Mouse (Mus musculus) G1E (cell line): ENCODE results near the gene AU018091. TPM values are rescaled to one million over a fixed set of nuclear protein-coding genes. Genes with fewer than 3 reads are reported as not detected.
"Not testable (repeated sequence)": the region's sequence is repeated elsewhere in the genome, so short reads cannot be mapped to it uniquely, and the experiment has no call there.

Experiments used
- ATAC-seq: 2 replicates; pipeline ENCODE4 v1.8.0; 2016; ENCODE audit warnings: mild to moderate bottlenecking; ENCODE audit not compliant: insufficient number of reproducible peaks, poor library complexity, low FRiP score, severe bottlenecking; ENCODE audit errors: extremely low read depth
- DNase-seq: peaks from one replicate; pipeline ENCODE4 v3.0.0; 2012; ENCODE audit warnings: low spot score
- H3K27me3 ChIP-seq: 2 replicates; pipeline ENCODE4 v1.6.1; 2012; ENCODE audit warnings: mild to moderate bottlenecking, low read length, inconsistent platforms; ENCODE audit not compliant: insufficient read depth
- H3K36me3 ChIP-seq: replicated peaks from 2 replicates; pipeline ENCODE3; 2012; ENCODE audit warnings: mild to moderate bottlenecking, inconsistent platforms
- H3K4me1 ChIP-seq: 2 replicates; pipeline ENCODE4 v1.6.1; 2012; ENCODE audit warnings: low read depth, low read length, inconsistent platforms, mixed read lengths; ENCODE audit not compliant: insufficient read depth
- H3K4me3 ChIP-seq: 2 replicates; pipeline ENCODE4 v1.5.1; 2012; ENCODE audit warnings: low read depth, mild to moderate bottlenecking, inconsistent platforms, low read length, moderate library complexity, mixed read lengths
- H3K9me3 ChIP-seq: replicated peaks from 2 replicates; pipeline ENCODE4 v1.6.1; 2012; ENCODE audit warnings: inconsistent platforms
- CTCF ChIP-seq: IDR thresholded peaks from 2 replicates; pipeline ENCODE4 v1.5.1; 2012; ENCODE audit warnings: low read depth, low read length, inconsistent platforms, mixed read lengths
- GATA1 ChIP-seq: IDR thresholded peaks from 2 replicates; pipeline ENCODE4 v1.6.1; 2012; ENCODE audit warnings: borderline replicate concordance, low read length, inconsistent platforms, mixed read lengths
- GATA2 ChIP-seq: IDR thresholded peaks from 2 replicates; pipeline ENCODE4 v1.6.1; 2012; ENCODE audit warnings: low read depth, low read length, inconsistent platforms, borderline replicate concordance
- POLR2AphosphoS5 ChIP-seq: IDR thresholded peaks from 2 replicates; pipeline ENCODE4 v1.6.1; 2012; ENCODE audit warnings: low read depth, low read length, inconsistent platforms; ENCODE audit not compliant: insufficient replicate concordance
- TAL1 ChIP-seq: conservative IDR thresholded peaks from 2 replicates; pipeline ENCODE4 v1.6.1; 2012; ENCODE audit warnings: low read depth, low read length, inconsistent platforms, mixed read lengths
- polyA plus RNA-seq: library from polyadenylated mRNA; stranded (reverse); fragments of >175 nt; gene quantifications from 2 replicates; pipeline ENCODE4 v1.2.3, GENCODE M21; 2012
- total RNA-seq, 2 experiments: library from RNA; stranded (forward) in 1 of 2; stranded (reverse) in 1 of 2; fragments of 200-1000 nt in 1 of 2; fragments of >200 nt in 1 of 2; fragmentation: Nextera tagmentation in 1 of 2; gene quantifications; 2 replicates each; pipeline ENCODE4 v1.2.3; 2014 to 2017

The AU018091 gene
- total and polyA plus RNA-seq, 3 experiments: 0.05 TPM; not detected in 2

DNA sequence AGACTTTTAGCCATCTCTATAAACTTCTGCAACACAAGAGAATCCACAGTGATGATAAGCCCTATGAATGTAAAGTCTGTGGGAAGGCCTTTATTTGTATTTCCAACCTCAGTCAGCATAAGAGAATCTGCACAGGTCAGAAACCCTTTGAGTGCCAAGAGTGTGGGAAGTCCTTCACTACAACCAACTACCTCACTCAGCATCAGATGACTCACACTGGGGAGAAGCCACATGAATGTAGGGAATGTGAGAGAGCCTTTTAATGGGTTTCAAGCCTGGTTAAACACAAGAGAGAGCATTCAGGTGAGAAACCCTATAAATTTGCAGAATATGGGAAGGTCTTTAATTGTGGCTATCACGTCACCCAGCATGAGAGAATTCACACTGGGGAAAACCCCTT lies 18.6 kb downstream of the AU018091 start:
- H3K4me3 ChIP-seq: no peak overlapping the region
- H3K4me1 ChIP-seq: no peaks in the 10 kb centered on the region
- DNase-seq (no peak), ATAC-seq (no peak)
- no peaks in the 10 kb centered on the region; the same call in 1 of the 2 replicates for H3K9me3 ChIP-seq
- H3K27me3 ChIP-seq: no peaks in the 10 kb centered on the region
- H3K36me3 ChIP-seq: no peaks in the 10 kb centered on the region
- TF ChIP-seq GATA2: no peak
- TF ChIP-seq POLR2AphosphoS5: no peak
- TF ChIP-seq CTCF: no peak
- no peak for TF ChIP-seq TAL1
- TF ChIP-seq GATA1: no peak

DNA sequence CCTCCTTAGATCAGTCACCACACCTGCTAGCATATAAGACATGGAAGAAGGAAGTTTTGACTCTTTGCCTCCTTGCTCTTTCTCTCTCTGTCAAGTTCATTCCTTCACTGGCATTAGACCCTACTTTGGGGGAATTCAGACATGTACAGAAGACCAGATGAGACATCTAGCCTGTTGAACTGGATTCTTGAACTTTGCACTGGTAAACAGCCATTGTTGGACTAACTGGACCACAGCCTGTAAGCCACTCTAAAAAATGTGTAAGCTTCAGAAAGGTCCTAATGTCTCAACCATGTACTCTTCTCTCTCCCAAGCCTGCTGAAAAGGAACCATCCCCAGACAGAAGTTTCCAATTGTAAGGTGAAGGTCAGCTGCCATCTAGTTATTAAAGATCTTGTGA lies 22.9 kb downstream of the AU018091 start:
- TF ChIP-seq POLR2AphosphoS5 (no peak), GATA1 (no peak), TAL1 (no peak), GATA2 (no peak), CTCF (no peak)
- Histone ChIP-seq H3K4me3 (no peak overlapping the region), H3K4me1 (no peaks in the 10 kb centered on the region), H3K36me3 (no peaks in the 10 kb centered on the region), H3K27me3 (no peaks in the 10 kb centered on the region), H3K9me3 (no peaks in the 10 kb centered on the region; the same call in 1 of the 2 replicates)
- ATAC-seq (no peak), DNase-seq (no peak)

DNA sequence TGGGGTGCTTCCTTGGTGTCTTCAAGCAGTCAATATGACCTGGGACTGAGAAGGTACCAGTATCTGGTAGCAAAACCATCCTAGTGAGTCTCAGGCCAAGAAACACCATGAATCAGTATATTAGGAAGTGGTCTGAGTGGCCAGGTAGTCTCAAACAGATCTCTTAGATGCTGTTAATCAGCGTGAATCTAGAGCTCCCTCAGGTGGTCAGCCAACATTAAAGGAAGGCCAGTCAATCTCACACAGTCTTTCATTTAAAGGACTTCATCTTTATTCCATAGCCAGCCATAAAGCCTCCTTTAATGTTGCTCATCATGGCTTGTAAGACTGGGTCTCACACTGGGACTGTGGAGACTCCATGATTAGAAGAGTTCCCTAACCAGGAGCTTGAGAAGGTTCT lies 25.7 kb downstream of the AU018091 start:
- no peaks in the 10 kb centered on the region for H3K4me1 ChIP-seq
- H3K27me3 ChIP-seq: no peaks in the 10 kb centered on the region
- TF ChIP-seq GATA1: no peak
- TF ChIP-seq TAL1: no peak
- no peak for TF ChIP-seq CTCF
- TF ChIP-seq GATA2: no peak
- TF ChIP-seq POLR2AphosphoS5: no peak
- no peak overlapping the region for H3K4me3 ChIP-seq
- H3K36me3 ChIP-seq: no peaks in the 10 kb centered on the region
- DNase-seq (no peak), ATAC-seq (no peak)
- H3K9me3 ChIP-seq: no peaks in the 10 kb centered on the region; the same call in 1 of the 2 replicates

DNA sequence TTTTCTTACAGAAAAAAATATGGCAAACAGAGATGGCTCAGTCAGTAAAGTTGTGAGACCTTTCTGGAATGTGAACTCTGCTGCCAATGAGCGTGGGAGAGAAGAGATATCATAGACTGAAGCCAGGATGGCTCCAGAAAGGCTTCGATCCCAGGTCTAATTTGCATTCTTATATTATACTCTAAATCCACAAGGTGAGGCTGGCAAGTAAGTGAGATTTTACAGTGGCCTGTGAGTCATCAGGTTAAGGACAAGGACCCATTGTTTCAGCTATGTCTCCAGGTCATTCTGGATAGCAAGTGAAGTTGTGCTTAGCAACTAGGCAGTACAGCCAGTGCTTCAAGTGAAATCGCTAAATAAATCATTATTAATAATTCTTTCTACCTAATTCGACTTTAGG lies 33.4 kb downstream of the AU018091 start:
- ATAC-seq (no peak), DNase-seq (no peak)
- Histone ChIP-seq H3K4me1 (no peaks in the 10 kb centered on the region), H3K36me3 (no peaks in the 10 kb centered on the region), H3K9me3 (no peaks in the 10 kb centered on the region), H3K4me3 (no peak overlapping the region), H3K27me3 (no peaks in the 10 kb centered on the region)
- no peak for TF ChIP-seq GATA1

DNA sequence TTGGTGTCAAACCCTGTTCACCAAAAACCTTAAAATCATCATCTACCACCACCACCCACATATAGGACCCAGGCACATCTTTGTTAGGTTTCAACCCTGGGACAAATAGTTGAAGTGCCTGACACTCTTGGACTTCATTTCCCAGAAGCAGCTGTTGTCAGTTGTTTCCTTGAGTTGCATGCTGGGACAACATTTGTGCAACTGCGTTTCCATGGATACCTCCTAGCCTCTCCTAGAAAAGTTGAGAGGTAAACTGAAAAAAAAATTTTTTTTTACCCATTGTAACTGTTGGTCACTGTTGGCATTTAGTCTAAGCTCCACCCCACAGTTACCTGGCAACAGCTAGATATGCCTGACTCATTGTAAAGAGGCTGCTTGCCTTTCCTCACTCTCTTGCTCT lies 34.3 kb downstream of the AU018091 start:
- DNase-seq (no peak), ATAC-seq (no peak)
- Histone ChIP-seq H3K9me3 (no peaks in the 10 kb centered on the region), H3K27me3 (no peaks in the 10 kb centered on the region), H3K4me1 (no peaks in the 10 kb centered on the region), H3K4me3 (no peak overlapping the region), H3K36me3 (no peaks in the 10 kb centered on the region)
- no peak for TF ChIP-seq GATA2
- TF ChIP-seq GATA1: no peak
- no peak for TF ChIP-seq TAL1
- no peak for TF ChIP-seq CTCF
- no peak for TF ChIP-seq POLR2AphosphoS5

DNA sequence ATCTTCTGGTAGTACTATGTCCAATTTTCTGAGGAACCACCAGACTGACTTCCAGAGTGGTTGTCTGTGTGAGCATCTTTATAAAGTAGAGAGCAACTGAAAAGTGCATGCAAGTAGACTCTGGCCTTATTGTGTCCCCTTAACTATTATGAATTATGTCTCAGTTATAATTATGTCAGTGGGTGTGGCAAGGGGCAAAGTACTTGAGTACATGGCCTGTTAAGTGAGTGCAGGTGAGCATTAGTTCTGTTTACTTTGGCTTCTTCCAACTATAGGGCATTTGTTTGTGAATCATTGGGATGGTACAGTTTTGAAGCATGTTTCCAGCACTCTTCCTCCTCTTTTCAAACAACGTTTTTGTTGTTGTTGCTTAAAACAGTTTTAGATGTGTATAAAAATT lies 38.7 kb downstream of the AU018091 start:
- Histone ChIP-seq H3K4me3 (no peak overlapping the region), H3K4me1 (no peaks in the 10 kb centered on the region), H3K27me3 (no peaks in the 10 kb centered on the region), H3K36me3 (no peaks in the 10 kb centered on the region), H3K9me3 (no peaks in the 10 kb centered on the region)
- TF ChIP-seq GATA2 (no peak), CTCF (no peak), GATA1 (no peak), POLR2AphosphoS5 (no peak), TAL1 (no peak)
- no peak for DNase-seq
- ATAC-seq: no peak

DNA sequence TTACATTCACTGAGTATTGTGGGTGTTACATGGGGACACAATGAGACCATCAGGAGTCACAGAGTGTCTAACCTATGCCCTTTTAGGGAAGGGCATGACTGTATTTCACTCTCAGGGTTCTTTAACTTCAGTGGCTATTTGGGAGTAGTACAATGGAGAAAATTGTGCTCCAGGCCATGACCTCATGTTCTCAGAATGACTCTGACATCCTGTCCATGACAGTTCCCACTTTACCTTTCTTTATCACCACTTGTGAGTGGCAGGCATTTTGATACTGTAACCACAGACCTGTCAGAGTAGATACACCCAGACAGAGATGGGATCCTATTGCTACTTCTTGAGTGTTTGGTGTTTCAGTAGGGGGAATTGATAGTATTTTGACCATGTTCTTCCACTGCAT lies 40.4 kb downstream of the AU018091 start:
- H3K4me3 ChIP-seq, ATAC-seq, H3K9me3 ChIP-seq, H3K27me3 ChIP-seq, DNase-seq, H3K36me3 ChIP-seq, H3K4me1 ChIP-seq: not testable (repeated sequence)

DNA sequence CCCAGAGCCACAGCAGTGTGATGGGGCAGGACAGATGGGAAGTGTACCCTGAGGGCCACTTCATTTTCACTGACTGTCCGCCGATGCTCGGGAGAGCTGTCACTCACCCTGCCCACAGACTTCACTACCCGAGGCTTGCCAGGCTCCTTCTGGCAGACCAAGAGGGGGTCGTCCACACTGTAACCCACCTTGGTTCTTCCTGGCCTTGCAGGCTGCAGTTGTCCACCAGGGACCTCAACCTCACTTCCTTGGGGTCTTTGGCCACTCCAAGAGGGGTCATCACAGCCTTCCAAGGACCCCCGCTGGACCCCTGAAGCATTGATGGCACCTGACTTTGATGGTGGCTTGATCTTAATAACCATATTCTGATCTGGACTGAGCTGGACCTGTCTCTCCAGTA lies 57.8 kb downstream of the AU018091 start:
- H3K36me3 ChIP-seq, H3K4me3 ChIP-seq, DNase-seq, H3K27me3 ChIP-seq, H3K4me1 ChIP-seq, ATAC-seq, H3K9me3 ChIP-seq: not testable (repeated sequence)

DNA sequence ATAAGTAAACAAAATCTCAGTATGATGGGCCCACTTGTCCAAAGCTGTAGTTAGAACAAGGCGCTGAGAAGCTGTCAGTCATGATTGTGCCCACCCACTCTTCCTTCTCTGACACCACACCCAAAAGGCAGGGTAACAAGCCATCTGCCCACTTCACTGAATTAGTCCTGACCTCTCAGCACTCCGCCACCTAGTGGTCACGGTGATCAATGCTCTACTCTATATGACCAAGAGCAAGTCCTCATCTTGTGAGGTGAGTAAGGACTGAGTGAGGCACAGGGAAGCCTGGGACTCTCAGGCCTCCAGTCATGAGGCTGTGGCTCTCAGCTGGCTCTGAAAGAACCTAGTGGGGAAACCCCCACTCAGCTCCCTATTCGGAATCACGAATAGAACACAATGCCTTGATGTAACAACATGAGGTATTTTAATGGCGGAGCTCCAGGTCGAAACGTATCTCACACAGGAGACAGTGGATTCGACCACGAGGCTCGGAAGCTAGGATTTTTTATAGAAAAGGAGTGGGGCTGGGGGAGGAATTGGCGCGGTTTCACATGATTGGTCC lies 62.4 kb downstream of the AU018091 start:
- H3K4me1 ChIP-seq, DNase-seq, H3K27me3 ChIP-seq, H3K36me3 ChIP-seq, H3K4me3 ChIP-seq, H3K9me3 ChIP-seq: not testable (repeated sequence)
- peak; percentile 45 for ATAC-seq
